Mouse (Mus musculus): ENCODE data around the gene Gm11549.
A peak's percentile ranks its signal among the peaks of the same experiment; 100 is the strongest.

Gene Gm11549

GRCm38 (mm10) chr3:36511491-36511890 is 10.1 kb downstream of the Gm11549 start:
- DNase-seq, result no peak

- no peak for DNase-seq
Measured at GRCm38 (mm10) chr3:36505809-36506735, 15.5 kb downstream of the Gm11549 start.

GRCm38 (mm10) chr3:36505306-36505705 is 16.3 kb downstream of the Gm11549 start:
- DNase-seq, result no peak

- DNase-seq, result no peak
Measured at GRCm38 (mm10) chr3:36501546-36501945, 20.1 kb downstream of the Gm11549 start.

GRCm38 (mm10) chr3:36500976-36501375 is 20.6 kb downstream of the Gm11549 start:
- no peak for DNase-seq

GRCm38 (mm10) chr3:36499418-36499817 is 22.2 kb downstream of the Gm11549 start:
- DNase-seq, result no peak

- DNase-seq, result no peak
Measured at GRCm38 (mm10) chr3:36498224-36498623, 23.4 kb downstream of the Gm11549 start.

GRCm38 (mm10) chr3:36496746-36497145 is 24.9 kb downstream of the Gm11549 start:
- DNase-seq, result peak in 1 of 2 experiments; percentile 58

GRCm38 (mm10) chr3:36496273-36496672 is 25.3 kb downstream of the Gm11549 start:
- no peak for DNase-seq

- DNase-seq, result peak; percentile 41 to 80
Measured at GRCm38 (mm10) chr3:36495436-36495835, 26.2 kb downstream of the Gm11549 start.

GRCm38 (mm10) chr3:36494613-36495012 is 27.0 kb downstream of the Gm11549 start:
- no peak for DNase-seq

GRCm38 (mm10) chr3:36493641-36494283 is 27.9 kb downstream of the Gm11549 start:
- no peak for DNase-seq

- no peak for DNase-seq
Measured at GRCm38 (mm10) chr3:36492716-36493391, 28.8 kb downstream of the Gm11549 start.

GRCm38 (mm10) chr3:36491535-36491934 is 30.1 kb downstream of the Gm11549 start:
- no peak for DNase-seq

- DNase-seq, result no peak
Measured at GRCm38 (mm10) chr3:36489590-36489910, 32.1 kb downstream of the Gm11549 start.

- no peak for DNase-seq
Measured at GRCm38 (mm10) chr3:36488899-36489589, 32.6 kb downstream of the Gm11549 start.

GRCm38 (mm10) chr3:36488367-36488766 is 33.2 kb downstream of the Gm11549 start:
- no peak for DNase-seq

- no peak for DNase-seq
Measured at GRCm38 (mm10) chr3:36486881-36487280, 34.7 kb downstream of the Gm11549 start.

- no peak for DNase-seq
Measured at GRCm38 (mm10) chr3:36486176-36486575, 35.4 kb downstream of the Gm11549 start.

- no peak for DNase-seq
Measured at GRCm38 (mm10) chr3:36484292-36484691, 37.3 kb downstream of the Gm11549 start.

- no peak for DNase-seq
Measured at GRCm38 (mm10) chr3:36482940-36483339, 38.7 kb downstream of the Gm11549 start.

GRCm38 (mm10) chr3:36481776-36482193 is 39.8 kb downstream of the Gm11549 start:
- no peak for DNase-seq

- DNase-seq, result no peak
Measured at GRCm38 (mm10) chr3:36480486-36480885, 41.1 kb downstream of the Gm11549 start.

Data from spleen, adult 18-20 months (tissue).